Mouse (Mus musculus) gastrocnemius, adult 8-10 months (tissue): ENCODE measurements around the gene Auts2. TPM values are rescaled to one million over a fixed set of nuclear protein-coding genes. Genes with fewer than 3 reads are reported as not detected.

ENCODE experiments used
- DNase-seq, 2 experiments: peaks; one replicate each; pipeline ENCODE4 v3.0.0; 2022; ENCODE audit warnings: low spot score in 2 of 2
- total RNA-seq, 4 experiments: library from RNA; stranded (reverse); gene quantifications; 2 replicates each; pipeline ENCODE4 v1.2.4; 2022

Auts2 gene
- total RNA-seq, 4 experiments from 2014 or later, result 7.6 to 18.8 (median 12.4) TPM

- no peak for DNase-seq
These were observed 730.6 kb downstream of the Auts2 start for GRCm38 (mm10) chr5:131812483-131813063.

GRCm38 (mm10) chr5:131806350-131806749 is 736.8 kb downstream of the Auts2 start:
- no peak for DNase-seq

- no peak for DNase-seq
These were observed 737.9 kb downstream of the Auts2 start for GRCm38 (mm10) chr5:131805277-131805676.

GRCm38 (mm10) chr5:131803609-131804008 is 739.5 kb downstream of the Auts2 start:
- no peak for DNase-seq

- no peak for DNase-seq
These were observed 740.7 kb downstream of the Auts2 start for GRCm38 (mm10) chr5:131802340-131803036.

GRCm38 (mm10) chr5:131801924-131802323 is 741.2 kb downstream of the Auts2 start:
- no peak for DNase-seq

GRCm38 (mm10) chr5:131798373-131798772 is 744.8 kb downstream of the Auts2 start:
- DNase-seq, result no peak

- no peak for DNase-seq
These were observed 746.1 kb downstream of the Auts2 start for GRCm38 (mm10) chr5:131797044-131797443.

GRCm38 (mm10) chr5:131794411-131795133 is 748.6 kb downstream of the Auts2 start:
- DNase-seq, result no peak

GRCm38 (mm10) chr5:131789601-131790000 is 753.5 kb downstream of the Auts2 start:
- DNase-seq, result no peak

GRCm38 (mm10) chr5:131788008-131788407 is 755.1 kb downstream of the Auts2 start:
- DNase-seq, result no peak

GRCm38 (mm10) chr5:131783241-131783640 is 759.9 kb downstream of the Auts2 start:
- no peak for DNase-seq

GRCm38 (mm10) chr5:131781063-131781462 is 762.1 kb downstream of the Auts2 start:
- DNase-seq, result no peak

- no peak for DNase-seq
These were observed 764.0 kb downstream of the Auts2 start for GRCm38 (mm10) chr5:131779171-131779570.

GRCm38 (mm10) chr5:131775672-131776071 is 767.5 kb downstream of the Auts2 start:
- DNase-seq, result no peak

- no peak for DNase-seq
These were observed 767.9 kb downstream of the Auts2 start for GRCm38 (mm10) chr5:131775222-131775621.

GRCm38 (mm10) chr5:131774792-131775191 is 768.4 kb downstream of the Auts2 start:
- no peak for DNase-seq

GRCm38 (mm10) chr5:131772616-131773015 is 770.5 kb downstream of the Auts2 start:
- no peak for DNase-seq

- DNase-seq, result no peak
These were observed 773.9 kb downstream of the Auts2 start for GRCm38 (mm10) chr5:131769273-131769672.

- no peak for DNase-seq
These were observed 775.4 kb downstream of the Auts2 start for GRCm38 (mm10) chr5:131767699-131768264.

- DNase-seq, result no peak
These were observed 776.0 kb downstream of the Auts2 start for GRCm38 (mm10) chr5:131767176-131767575.

- DNase-seq, result no peak
These were observed 783.7 kb downstream of the Auts2 start for GRCm38 (mm10) chr5:131759432-131759831.
